Mouse (Mus musculus): ENCODE results near the gene Dab2ip.

Dab2ip gene

DNA sequence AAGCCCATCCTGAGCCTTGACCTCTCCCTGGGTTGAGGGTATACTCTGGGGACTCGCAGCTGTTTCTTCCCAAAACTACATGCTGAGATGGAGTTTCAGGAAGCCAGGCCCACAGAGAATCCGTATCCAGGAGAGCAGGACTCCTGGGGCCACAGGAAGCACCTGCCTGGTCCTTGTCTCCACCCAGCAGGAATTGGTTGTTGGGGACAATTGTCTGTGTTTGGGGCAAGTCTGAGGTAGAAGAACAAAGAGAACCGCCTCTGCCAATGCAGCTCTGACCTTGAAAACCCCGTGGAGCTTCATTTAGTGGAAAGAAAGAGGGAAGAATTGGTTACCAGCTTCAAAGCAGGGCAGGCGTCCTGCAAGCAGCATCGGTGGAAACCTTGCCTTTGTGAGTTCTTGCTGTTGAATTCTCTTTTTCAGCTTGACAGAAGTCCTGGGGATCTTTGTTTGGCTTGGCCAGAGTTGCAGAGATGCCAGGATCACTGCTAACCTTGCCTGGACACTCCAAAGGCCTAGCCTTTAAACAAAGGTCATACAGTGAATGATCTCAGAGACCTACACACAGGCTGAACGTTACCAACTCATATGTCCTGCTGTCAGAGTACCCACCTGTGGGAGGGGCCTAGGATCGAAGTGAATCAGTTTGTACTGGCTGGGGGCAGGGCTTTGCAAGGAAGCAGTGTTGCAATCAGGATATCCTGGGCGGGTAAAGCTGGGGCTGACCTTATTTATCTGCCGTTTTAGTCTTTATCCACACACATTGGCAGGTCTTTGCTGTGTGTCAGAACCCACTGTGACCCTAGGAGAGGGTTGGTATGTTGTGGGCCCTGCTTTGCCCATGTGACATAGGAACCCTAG, 122.0 kb downstream of the Dab2ip start:
- in situ Hi-C loops (cut with MboI, MseI) = no loop called here

DNA sequence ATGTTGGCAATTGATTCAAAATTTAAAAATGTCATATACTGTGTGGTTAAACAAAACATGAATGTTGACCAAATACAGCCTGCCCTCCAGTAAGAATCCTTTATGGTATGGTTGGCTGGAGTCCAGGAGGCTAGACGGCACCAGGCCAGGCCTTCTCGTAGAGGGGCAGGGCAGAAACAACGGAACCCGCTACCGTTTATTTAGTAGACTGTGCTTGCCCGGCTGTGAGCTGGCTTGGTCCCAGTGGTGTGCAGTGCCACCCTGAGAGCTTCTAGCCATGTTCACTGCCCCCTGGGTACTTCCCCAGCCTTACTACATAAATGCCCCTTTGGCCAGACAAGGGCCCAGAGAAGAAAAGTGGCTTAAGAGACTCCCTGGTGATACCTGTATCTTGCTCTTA, 122.8 kb downstream of the Dab2ip start:
- in situ Hi-C loops (cut with MboI, MseI) = no loop called here

DNA sequence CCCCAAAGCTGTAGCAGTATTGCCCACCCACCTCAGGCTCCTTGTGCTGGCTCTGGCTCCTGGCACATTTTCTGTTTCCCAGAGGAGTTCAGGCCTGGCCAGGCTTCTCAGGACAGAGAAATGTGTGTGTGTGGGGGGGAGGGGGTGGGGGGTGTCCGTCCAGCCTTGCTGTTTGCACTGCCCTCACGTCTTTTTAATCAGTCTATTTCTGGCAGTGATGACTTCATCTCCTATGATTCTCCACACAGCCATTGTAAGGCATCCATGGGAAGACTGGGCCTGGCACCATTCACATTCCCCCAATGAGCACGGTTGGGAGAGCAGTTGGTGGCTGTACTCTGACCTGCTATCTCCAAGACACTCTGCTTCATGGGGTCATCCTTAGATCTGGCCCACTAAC, 125.9 kb downstream of the Dab2ip start:
- in situ Hi-C loops (cut with MboI, MseI) = no loop called here

DNA sequence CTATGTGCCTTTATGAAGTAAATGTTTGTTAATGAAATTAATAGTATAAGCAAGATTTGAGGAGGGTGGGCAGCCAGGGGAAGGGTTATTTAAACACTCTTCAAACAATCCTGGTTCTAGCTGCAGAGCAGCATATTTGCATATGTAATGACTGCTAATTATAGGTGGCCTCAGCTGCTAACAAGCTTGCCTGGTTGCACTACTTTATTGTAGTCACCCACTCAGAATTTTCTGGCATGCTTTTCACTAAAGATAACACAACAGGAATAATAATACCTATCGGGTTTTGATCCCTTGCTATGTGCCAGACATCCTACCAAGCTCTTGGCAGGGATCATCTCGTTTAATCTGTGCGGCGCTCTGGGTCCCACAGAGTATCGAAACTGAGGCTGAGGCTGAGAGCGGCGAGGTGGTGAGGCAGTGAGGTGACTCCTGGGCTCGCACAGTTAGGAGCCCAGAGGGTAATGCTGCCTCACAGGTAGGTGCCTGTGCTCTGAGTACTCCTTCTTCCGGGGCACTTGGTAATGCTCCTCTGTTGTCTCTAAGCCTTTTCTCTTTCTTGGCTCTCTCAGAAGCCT, 126.8 kb downstream of the Dab2ip start:
- in situ Hi-C loops (cut with MboI, MseI) = no loop called here

DNA sequence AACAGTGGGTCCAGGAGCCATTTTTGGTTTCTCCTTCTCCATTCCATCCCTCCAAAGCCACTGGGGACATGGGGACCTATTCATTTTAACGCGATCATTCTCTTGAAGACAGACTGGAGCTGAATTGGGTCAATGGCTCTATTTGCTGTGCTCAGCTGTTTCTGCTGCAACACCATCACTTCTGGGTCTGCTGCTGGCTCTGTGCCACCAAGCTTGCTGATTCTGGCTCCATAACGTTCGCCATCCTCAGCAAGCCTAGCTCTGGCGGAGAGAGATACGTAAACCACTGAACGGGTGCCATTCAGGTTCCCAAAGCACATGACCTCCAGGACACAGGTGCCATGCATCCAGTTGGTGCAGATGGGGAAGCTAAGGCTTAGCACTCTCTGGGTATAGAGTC, 128.0 kb downstream of the Dab2ip start:
- in situ Hi-C loops (cut with MboI, MseI) = no loop called here

DNA sequence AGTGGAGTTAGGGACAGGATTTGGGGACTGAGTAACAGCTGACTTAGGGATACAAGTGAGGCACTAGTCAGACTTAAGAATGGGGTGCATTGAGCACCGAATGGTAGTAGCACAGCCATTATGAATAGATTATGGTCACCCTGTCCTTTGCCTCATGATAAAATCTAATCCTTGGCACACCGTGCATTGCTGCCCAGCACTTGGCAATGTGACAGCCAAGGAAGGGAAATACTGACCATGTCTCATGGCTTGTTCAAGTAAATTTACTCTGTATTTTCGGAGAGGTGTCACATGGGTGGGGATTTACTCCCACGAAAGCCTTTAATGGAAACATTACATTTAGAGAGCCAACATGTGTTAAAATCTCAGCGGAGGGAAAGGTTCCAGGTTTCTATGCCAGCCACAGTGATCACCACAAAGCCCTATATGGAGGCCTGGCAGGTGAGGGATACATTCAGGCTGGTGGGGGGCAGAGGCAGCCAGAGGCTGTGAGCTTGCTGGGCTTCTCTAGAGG, 129.5 kb downstream of the Dab2ip start:
- in situ Hi-C loops (cut with MboI, MseI) = no loop called here

DNA sequence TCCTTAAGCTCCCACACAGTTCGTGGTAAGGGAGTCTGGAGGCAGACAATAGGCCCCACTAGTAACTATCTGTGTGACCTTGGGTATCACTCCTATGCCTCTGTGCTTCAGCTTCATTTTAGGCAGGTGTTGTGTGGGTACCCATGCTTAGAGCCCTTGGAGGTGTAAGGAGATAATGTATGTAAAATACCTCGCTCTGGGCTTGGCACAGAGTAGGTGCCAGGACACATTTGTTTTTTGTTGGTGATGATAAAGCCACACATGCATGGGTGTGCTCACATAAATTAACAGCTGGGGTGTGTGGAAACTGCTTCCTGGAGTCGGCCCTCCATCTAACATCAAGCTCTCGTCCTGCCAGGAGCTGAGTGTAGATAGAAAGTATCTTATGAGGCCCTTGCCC, 130.1 kb downstream of the Dab2ip start:
- in situ Hi-C loops (cut with MboI, MseI) = no loop called here

DNA sequence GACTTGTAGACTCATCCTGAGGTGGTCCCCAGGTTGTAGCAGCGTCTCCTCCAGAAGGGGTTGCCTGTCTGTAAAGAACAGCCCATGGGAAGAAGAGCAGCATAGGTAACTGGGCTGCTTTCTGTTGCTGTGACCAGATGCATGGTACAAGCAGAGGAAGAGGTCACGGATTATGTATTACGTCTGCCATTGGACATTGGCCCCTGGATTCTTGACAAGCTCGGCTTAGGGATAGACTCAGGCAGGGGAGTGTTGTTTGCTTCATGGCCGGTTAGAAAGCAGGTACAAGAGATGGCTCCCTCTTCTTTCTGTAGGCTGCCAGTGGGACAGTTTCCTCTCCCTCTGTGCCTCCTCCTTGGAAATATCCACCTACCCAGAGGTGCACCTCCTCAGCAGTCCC, 130.5 kb downstream of the Dab2ip start:
- in situ Hi-C loops (cut with MboI, MseI) = no loop called here

DNA sequence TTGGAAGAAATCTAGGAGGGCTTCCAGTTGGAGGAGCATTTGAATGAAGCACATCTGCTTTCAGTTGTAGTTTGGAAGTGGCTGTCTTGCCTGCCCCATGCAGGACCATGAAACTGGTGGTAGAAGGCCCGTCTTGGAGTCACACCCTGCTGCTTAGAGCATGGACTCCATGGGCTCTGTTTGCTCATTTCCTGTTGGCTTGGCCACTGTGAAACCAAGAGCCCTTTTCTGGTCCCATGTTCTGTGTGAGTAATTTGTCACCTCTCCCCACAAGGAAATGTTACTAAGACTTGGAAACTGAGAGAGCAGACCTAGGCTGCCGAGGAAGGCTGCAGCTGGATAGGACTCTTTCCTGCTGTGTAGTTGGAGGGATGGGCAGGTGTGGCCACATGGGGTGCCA, 131.8 kb downstream of the Dab2ip start:
- in situ Hi-C loops (cut with MboI, MseI) = no loop called here

DNA sequence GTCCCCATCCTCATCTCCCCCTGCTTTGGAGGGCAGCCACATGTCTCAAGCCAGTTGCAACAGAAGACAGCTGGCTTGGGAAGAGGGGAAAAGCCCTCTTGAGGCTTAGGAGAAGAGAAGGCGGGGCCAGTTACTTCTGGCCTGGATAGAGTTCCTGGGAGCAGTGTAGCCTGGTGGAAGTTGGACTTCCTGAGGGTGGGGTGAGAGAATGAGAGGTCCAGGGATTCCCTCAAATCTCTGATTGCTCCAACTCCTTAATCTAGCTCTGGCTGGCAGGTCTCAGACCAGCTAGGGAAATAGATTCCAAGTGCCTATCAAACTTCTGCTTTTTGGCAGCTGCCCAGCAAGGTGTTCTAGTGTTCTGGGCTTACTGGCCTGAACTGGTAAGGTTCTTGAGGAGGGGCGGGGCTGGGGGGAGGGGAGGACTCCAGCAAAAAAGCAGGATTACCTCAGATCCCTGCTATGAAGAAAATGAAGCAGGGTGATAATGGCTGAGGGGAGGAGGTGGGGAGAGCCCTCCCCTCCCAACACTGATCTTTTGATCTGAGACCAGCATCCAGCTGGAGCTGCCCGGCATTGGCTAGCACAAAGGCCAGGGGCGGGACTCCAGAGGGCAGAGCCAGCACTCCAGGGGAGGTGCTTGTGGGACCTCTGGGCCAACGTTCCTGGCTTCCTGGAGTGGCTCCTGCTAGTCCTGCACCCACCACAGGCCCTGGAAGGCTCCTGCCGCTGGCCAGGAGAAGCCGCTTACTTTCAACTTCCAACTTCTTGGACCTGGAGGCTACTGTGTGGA, 133.4 kb downstream of the Dab2ip start:
- in situ Hi-C loops (cut with MboI, MseI) = no loop called here

DNA sequence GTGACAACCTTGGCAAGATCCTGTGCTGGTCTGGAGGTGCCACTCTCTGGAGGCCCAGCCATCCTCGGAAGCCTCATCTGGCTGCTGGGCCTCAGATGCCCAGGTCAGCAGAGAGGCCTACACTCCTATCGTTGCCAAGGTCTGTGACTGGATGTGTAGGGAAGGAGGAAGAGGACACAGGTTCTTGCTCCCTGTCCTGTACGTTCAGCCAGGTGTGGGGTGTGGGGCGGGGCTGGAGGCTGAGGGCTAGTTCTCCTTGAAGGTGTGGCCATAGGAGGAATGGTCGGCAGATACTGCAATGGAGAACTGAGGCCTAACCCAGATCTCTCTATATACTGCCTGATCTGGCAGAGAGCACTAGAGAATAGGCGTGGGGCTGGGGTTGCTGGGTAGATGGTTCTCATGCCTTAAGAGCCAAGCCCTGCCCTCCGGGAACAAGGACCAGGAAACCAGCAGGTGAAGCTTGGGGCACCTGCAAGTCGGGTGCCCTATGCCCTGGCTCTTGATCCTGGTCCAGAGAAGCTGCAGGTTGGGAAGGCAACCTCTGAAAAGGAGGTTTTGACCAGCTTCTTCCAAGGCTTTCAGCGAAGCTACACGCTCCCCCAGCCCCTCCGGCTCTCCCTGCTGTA, 134.3 kb downstream of the Dab2ip start:
- in situ Hi-C loops (cut with MboI, MseI) = no loop called here

DNA sequence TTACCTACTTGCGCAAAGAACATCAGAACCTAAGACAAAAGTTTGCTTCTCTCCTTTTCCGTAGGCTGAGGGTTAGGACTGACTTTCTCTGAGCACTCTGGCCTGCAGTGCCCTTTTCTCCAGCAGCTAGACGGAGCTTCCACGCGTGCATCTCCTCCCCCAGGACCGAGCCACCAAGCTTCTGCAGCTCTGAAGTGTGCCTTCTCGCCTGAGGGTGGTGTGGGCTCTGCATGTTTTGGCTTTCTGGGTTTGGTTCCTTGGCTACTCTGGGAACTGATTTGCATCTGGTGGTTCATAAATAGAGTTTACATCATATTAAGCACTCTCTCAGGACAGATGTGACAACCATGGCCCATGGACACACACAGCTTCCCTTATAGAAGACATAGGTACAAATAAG, 135.0 kb downstream of the Dab2ip start:
- in situ Hi-C loops (cut with MboI, MseI) = no loop called here

DNA sequence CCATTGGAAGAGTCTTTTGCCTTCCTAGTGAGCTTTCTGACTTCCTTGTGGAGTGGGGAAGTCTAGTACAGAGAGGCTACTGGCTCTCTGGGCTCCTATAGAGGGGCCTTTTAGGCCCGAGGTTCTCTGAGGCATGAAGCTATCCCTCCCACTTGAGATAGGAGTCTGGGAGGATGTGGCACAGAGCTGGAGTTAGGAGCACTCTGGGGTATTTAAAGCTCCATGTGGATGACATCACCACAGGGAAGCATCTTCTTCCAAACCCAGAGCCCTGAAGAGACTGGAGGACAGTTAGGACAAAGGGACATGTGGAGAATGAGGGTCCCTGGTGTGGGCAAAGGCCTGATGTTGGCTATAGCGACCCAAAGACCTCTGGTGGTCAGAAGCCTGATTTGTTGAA, 136.0 kb downstream of the Dab2ip start:
- in situ Hi-C loops (cut with MboI, MseI) = no loop called here

DNA sequence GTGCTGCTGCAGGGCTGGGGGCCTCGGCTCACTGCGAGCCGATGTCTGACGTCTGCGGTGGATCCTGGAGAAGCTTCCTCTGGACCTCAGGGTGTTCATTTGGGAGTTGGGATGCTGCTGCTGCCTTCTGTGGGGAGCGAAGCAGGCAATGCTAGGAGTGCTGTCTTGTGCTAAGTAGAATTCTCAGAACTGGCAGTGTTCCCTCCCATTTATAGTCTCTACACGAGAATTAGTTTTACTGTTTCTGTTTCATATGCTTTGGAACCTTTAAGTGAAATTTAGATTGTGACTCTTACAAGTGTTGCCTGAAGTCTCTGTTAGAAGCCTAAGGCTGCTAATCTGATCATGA, 138.1 kb downstream of the Dab2ip start:
- in situ Hi-C loops (cut with MboI, MseI) = no loop called here

DNA sequence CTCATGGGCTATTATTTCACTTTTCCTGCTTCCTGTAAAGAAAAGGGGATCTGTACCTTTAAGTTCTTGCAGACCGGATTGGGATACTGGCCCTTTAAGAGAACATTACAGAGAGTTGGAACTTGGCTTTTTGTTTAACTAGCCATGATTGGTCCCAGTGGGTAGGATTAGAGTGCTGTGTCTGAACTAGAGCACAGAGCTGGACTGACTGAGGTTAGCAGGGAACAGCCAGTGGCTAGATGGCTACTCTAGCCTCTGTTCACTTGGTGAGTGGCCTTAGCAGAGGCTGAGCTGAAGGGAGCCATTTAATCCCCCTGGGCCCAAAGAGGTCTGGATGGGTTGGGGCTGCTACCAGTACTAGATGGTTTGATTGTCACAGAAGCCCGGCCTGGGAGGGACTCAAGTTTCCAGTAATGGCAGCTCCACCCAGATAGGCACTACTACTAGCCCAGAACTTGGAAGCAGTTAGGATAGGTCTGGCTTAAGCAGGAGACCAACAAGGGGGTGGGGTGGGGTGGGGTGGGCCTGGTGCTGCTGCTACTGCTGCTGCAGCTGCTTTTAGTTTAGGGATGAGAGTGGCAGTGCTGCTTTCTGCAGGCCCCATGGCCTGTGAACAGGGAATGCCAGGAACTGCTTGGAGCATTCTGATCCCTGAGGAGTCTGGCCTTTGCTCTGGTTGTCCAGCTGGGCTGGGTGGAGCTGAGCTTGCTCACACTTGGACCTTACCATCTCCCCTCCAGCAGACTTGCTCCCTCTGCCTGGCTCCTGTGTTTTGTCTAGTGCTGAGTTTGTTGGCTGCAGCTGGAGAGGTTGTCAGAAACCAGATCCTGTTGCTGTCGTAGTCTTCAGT, 138.7 kb downstream of the Dab2ip start:
- in situ Hi-C loops (cut with MboI, MseI) = no loop called here

DNA sequence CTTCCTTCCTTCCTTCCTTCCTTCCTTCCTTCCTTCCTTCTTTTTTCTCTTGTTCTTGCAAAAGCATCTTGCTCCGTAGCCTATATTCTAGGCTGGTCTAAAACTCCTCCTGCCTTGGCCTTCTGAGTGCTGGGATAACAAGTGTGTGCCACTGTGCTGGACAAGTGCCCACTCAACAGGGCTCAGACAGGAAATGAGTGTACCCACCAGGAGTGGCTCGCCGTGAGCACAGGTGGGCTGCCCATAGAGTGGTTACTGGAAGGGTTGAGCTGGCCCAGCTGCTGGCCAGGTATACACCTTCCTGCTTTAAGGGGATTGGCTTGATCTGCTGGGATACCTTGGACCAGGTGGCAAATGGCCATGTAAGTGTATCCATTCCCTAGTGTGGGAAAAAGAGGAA, 139.7 kb downstream of the Dab2ip start:
- in situ Hi-C loops (cut with MboI, MseI) = no loop called here

DNA sequence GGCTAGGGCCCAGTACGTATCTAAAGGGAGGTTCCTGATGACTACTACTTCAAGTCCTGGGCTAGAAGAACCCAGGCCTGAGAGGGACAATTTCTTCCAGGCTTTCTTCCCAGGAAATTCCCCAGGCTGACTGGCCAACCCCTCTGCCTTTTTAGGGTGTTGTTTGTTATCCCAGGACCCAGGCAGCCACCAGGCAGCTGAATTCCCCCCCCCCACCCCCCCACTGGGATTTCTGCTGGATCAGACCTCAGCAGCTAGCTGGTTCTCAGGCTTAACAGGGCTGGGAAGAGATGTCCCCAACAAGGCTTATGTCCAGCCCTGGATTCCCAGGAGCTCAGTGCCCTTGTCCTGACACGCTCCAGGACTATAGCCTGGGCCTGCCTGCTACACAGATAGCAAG, 142.9 kb downstream of the Dab2ip start:
- in situ Hi-C loops (cut with MboI, MseI) = loop anchor here (5.0 kb wide), 1 partner anchor 81 kb away; no protein-coding TSS in a partner anchor

DNA sequence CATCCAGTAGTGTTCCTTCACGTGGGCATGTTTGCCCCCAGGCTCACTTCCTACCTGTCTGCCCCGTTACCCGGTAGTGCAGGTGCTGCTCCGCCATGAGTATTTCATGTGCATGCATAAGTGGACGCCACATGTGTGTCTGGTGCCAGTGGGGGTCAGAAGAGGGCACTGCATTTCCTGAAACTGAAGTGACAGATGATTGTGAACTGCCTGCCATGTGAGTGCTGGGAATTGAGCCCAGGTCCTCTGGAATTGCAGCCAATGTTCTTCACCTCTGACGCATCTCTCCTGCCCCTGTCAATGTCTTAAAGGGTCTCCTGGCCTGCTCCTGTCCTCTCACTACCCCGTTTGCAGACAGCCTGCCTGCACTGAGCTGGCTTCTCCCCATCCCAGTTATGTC, 143.9 kb downstream of the Dab2ip start:
- in situ Hi-C loops (cut with MboI, MseI) = loop anchor here (5.0 kb wide), 1 partner anchor 80 kb away; no protein-coding TSS in a partner anchor

DNA sequence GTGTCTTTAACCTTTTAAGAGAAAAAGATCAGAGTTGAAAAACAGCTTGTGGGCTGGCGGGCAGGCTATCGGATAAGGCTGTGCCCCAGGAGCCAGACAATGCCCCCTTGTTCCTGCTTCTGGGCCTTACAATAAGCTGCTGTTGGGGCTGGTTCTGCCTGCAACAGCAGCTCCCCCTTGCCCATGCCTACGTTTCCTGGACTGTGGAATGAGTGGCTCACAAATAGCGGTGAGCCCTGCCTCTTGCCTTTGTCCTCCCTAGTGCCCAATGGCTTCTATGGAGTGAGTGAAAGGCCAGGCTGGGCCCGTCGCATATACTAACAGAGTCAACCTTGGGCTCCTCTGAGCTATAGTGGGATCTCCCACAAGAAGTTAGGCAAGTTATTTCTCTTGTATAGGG, 144.5 kb downstream of the Dab2ip start:
- in situ Hi-C loops (cut with MboI, MseI) = loop anchor here (5.0 kb wide), 1 partner anchor 80 kb away; no protein-coding TSS in a partner anchor

DNA sequence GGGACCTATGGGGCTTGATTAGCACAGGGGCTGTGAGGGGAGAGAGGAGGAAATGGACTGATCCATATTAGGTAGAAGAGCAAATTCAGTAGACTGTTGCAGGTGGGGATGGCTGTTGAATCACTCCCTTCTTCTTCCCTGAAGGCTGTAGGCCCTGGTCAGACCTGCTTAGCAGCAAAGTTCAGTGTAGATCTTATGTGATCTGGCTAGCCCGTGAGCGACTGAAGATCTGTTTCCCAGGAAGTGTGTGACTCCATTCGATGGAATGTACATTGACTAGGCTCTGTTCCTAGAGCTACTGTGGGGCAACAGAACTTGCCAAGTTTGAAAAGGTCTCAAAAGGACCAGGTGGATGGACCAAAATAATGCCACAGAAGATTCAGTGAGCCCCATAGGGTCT, 145.2 kb downstream of the Dab2ip start:
- in situ Hi-C loops (cut with MboI, MseI) = loop anchor here (5.0 kb wide), 1 partner anchor 79 kb away; no protein-coding TSS in a partner anchor

DNA sequence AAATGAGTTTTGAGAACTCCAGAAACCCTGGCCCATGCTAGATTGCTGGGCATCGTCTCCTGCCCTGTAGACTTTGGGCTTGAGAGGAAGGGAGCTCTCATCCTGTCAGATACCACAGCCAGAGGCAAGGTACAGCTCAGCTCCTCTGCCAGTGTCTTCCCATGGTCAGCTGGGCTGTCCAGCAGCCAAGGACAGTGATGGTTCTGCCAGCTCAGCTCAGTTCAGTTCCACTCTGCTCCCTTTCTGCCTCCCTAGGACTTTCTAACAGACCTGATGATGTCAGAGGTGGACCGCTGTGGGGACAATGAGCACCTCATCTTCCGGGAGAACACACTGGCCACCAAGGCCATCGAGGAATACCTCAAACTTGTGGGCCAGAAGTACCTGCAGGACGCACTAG, 154.5 kb downstream of the Dab2ip start:
- in situ Hi-C loops (cut with MboI, MseI) = loop anchor here (10.0 kb wide), 1 partner anchor 1398 kb away; no protein-coding TSS in a partner anchor

Measured in T-helper 2 cell (primary cell).